Mouse (Mus musculus) urinary bladder, postnatal 10 days (tissue): ENCODE measurements around the gene Spin2e.
"Not testable (repeated sequence)": the region's sequence is repeated elsewhere in the genome, so short reads cannot be mapped to it uniquely, and the experiment has no call there.

Source experiments
- DNase-seq: peaks from one replicate; pipeline ENCODE4 v3.0.0; 2022; ENCODE audit warnings: low spot score

Spin2e gene

GRCm38 (mm10) chrX:31618820-31619219 lies at the start of gene Spin2e:
Spin2e (minus strand) TSS chrX:31618920.
- not testable (repeated sequence) for DNase-seq

- not testable (repeated sequence) for DNase-seq
Measured at GRCm38 (mm10) chrX:31574183-31574582, 44.5 kb downstream of the Spin2e start, which contains the start of gene Gm21883. Gm21883 (minus strand) TSS chrX:31574283.
